Mouse (Mus musculus) embryonic facial prominence, embryonic 14.5 days (tissue): ENCODE results near the gene Gm13283. TPM values are rescaled to one million over a fixed set of nuclear protein-coding genes. Genes with fewer than 3 reads are reported as not detected.
"Not testable (repeated sequence)": the region's sequence is repeated elsewhere in the genome, so short reads cannot be mapped to it uniquely, and the experiment has no call there.

Source experiments
- ATAC-seq: fragments of 200-750 bp; cut with Nextera tagmentation; 2 replicates; pipeline ENCODE4 v1.8.0; 2017; ENCODE audit warnings: low read depth, moderate number of reproducible peaks, moderate TSS enrichment
- DNase-seq: peaks from one replicate; pipeline ENCODE4 v3.0.0-alpha.2; 2015; ENCODE audit warnings: low spot score
- H3K27ac ChIP-seq: fragments of 300-500 bp; sonication (generic); replicated peaks from 2 replicates; pipeline ENCODE4 v1.5.1; 2014; ENCODE audit warnings: low read depth, mild to moderate bottlenecking, low read length, moderate library complexity
- H3K27me3 ChIP-seq: fragments of 300-500 bp; sonication (generic); replicated peaks from 2 replicates; pipeline ENCODE4 v1.6.1; 2014; ENCODE audit warnings: low read length; ENCODE audit not compliant: control insufficient read depth, insufficient read depth
- H3K36me3 ChIP-seq: fragments of 300-500 bp; sonication (generic); 2 replicates; pipeline ENCODE4 v1.6.1; 2014; ENCODE audit warnings: low read length, mixed read lengths; ENCODE audit not compliant: control insufficient read depth, insufficient read depth
- H3K4me1 ChIP-seq: fragments of 300-500 bp; sonication (generic); 2 replicates; pipeline ENCODE4 v1.6.1; 2014; ENCODE audit warnings: antibody characterized with exemption, low read length; ENCODE audit not compliant: control insufficient read depth, insufficient read depth
- H3K4me2 ChIP-seq: fragments of 300-500 bp; sonication (generic); 2 replicates; pipeline ENCODE4 v1.6.1; 2014; ENCODE audit warnings: low read depth, mild to moderate bottlenecking, low read length, moderate library complexity, mixed read lengths
- H3K4me3 ChIP-seq: fragments of 300-500 bp; sonication (generic); 2 replicates; pipeline ENCODE4 v1.5.1; 2014; ENCODE audit warnings: low read depth, mild to moderate bottlenecking, low read length
- H3K9ac ChIP-seq: fragments of 300-500 bp; sonication (generic); 2 replicates; pipeline ENCODE4 v1.6.1; 2014; ENCODE audit warnings: low read depth, mild to moderate bottlenecking, low read length, moderate library complexity, mixed read lengths
- H3K9me3 ChIP-seq: fragments of 300-500 bp; sonication (generic); 2 replicates; pipeline ENCODE4 v1.6.1; 2016; ENCODE audit warnings: low read length; ENCODE audit not compliant: control insufficient read depth
- WGBS: fragments of 180-500 bp; shearing (Covaris S2); extraction: QIAGEN DNeasy Blood & Tissue Kit; methylation state at CpG from one replicate; pipeline ENCODE4 v1.1.7; 2014; 5-methylcytosine and 5-hydroxymethylcytosine counted together
- polyA plus RNA-seq: library from polyadenylated mRNA; unstranded; fragments of >200 nt; fragmentation: Nextera tagmentation; extraction: Ambion mirVana; gene quantifications from 2 replicates; pipeline ENCODE4 v1.2.1, GENCODE M21; 2014

Gene Gm13283
- polyA plus RNA-seq, 1 experiment from 2014 or later = 0.17 TPM

DNA sequence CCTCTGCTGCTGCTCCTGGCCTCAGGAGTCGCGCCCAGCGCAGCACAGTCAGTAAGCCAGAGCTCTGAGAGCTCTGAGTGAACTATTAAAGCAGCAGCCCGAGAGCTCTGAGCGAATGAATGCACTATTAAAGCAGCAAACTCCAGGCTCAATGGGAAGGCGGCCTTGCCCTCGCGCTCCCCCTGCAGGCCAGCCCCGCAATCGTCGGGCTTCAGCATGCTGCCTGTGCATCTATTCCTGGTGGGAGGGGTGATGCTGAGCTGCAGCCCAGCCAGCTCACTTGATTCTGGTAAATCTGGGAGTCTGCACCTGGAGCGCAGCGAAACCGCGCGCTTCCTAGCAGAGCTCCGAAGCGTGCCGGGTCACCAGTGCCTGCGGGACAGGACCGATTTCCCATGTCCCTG, 2.3 kb upstream of the Gm13283 start:
- DNase-seq (peak; percentile 97), ATAC-seq (peak; percentile 100)
- not testable (repeated sequence) for H3K36me3 ChIP-seq, H3K9me3 ChIP-seq, H3K27me3 ChIP-seq, H3K4me1 ChIP-seq
- Histone ChIP-seq H3K4me3 (peak overlapping the region; percentile 49), H3K4me2 (peak overlapping the region; percentile 68), H3K27ac (peak overlapping the region; percentile 93), H3K9ac (peak overlapping the region; percentile 75)
- 0% methylated on average over 8 of the region's 21 CpGs for WGBS

GRCm38 (mm10) chr4:88758751-88759150, 1.2 kb upstream of the Gm13283 start:
- not testable (repeated sequence) for H3K4me2 ChIP-seq, H3K4me1 ChIP-seq, H3K9me3 ChIP-seq, H3K9ac ChIP-seq, ATAC-seq, DNase-seq, H3K4me3 ChIP-seq, H3K27ac ChIP-seq, H3K36me3 ChIP-seq, H3K27me3 ChIP-seq
- 89% methylated on average over 7 of the region's 9 CpGs for WGBS

GRCm38 (mm10) chr4:88760431-88760830, 512 bp downstream of the Gm13283 start:
- H3K27me3 ChIP-seq, H3K9me3 ChIP-seq, ATAC-seq, H3K4me1 ChIP-seq, H3K36me3 ChIP-seq: not testable (repeated sequence)
- Histone ChIP-seq H3K4me3 (peak overlapping the region; percentile 34), H3K9ac (peak overlapping the region; percentile 53; the same call in 1 of the 2 replicates), H3K27ac (peak overlapping the region; percentile 39; the same call in 1 of the 2 replicates), H3K4me2 (peak overlapping the region; percentile 51)
- 0% methylated on average over 10 of the region's 28 CpGs for WGBS
- peak; percentile 92 for DNase-seq

GRCm38 (mm10) chr4:88761776-88762175, 1.9 kb downstream of the Gm13283 start:
- 62% methylated on average over 6 of the region's 8 CpGs for WGBS

DNA sequence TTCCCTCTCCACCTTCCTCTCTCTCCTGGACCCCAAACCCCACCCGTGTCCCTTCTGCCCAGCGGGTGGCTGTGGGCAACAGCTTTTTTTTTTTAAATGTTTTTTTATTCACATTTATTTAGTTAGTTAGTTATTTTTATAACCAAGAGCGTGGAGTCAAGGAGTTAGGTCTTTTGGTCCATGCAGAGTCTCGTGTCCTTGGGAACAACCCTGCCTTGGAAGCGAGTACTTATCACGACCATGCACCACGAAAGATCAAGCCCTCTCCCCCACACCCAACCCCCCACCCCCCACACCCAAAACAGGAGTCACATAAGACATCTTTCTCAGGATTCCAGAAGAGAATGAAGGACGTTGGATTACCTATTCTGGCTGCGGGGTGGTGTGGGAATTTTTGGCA, 2.4 kb downstream of the Gm13283 start:
- not testable (repeated sequence) for H3K27ac ChIP-seq, H3K9me3 ChIP-seq, DNase-seq, H3K9ac ChIP-seq, H3K4me2 ChIP-seq, H3K4me1 ChIP-seq, ATAC-seq, H3K36me3 ChIP-seq, H3K4me3 ChIP-seq, H3K27me3 ChIP-seq
- 58% methylated on average over 9 of the region's 9 CpGs for WGBS

More at GRCm38 (mm10) chr4:88761776-88762175, 1.9 kb downstream of the Gm13283 start:
- not testable (repeated sequence) for H3K36me3 ChIP-seq, ATAC-seq, H3K27me3 ChIP-seq, H3K9ac ChIP-seq, H3K9me3 ChIP-seq, H3K27ac ChIP-seq, H3K4me2 ChIP-seq, DNase-seq, H3K4me3 ChIP-seq, H3K4me1 ChIP-seq

DNA sequence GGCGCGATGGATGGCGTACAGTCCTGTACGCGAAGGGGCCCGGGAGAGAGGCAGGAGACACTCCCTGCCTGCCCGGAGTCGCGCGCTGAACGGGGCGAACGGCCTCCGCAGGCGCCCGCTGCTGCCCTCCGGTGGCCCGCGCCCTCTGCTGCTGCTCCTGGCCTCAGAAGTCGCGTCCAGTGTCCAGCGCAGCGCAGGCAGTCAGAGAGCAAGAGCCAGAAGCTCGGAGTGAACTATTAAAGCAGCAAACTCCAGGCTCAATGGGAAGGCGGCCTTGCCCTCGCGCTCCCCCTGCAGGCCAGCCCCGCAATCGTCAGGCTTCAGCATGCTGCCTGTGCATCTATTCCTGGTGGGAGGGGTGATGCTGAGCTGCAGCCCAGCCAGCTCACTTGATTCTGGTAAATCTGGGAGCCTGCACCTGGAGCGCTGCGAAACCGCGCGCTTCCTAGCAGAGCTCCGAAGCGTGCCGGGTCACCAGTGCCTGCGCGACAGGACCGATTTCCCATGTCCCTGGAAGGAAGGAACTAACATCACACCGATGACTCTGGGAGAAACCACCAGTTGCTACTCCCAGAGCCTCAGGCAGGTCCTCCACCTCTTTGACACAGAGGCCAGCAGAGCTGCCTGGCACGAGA, 3.6 kb downstream of the Gm13283 start:
- DNase-seq = peak; percentile 85
- Histone ChIP-seq H3K4me2 (peak overlapping the region; percentile 49), H3K9ac (peak overlapping the region; percentile 53; the same call in 1 of the 2 replicates), H3K27ac (peak overlapping the region; percentile 52; the same call in 1 of the 2 replicates), H3K4me3 (peak overlapping the region; percentile 35)
- not testable (repeated sequence) for H3K9me3 ChIP-seq, H3K27me3 ChIP-seq, H3K4me1 ChIP-seq, H3K36me3 ChIP-seq, ATAC-seq
- 6% methylated on average over 12 of the region's 42 CpGs for WGBS

- no CpG with 5 or more reads among the region's 32 CpGs for WGBS
- not testable (repeated sequence) for H3K4me1 ChIP-seq, H3K27me3 ChIP-seq, H3K4me3 ChIP-seq, ATAC-seq, H3K9me3 ChIP-seq, H3K9ac ChIP-seq, H3K27ac ChIP-seq, H3K4me2 ChIP-seq, DNase-seq, H3K36me3 ChIP-seq
Observed at GRCm38 (mm10) chr4:88773534-88773933, 13.6 kb downstream of the Gm13283 start, which contains the start of gene Gm13290. Gene Gm13290, plus strand, starts transcription at chr4:88773834.

DNA sequence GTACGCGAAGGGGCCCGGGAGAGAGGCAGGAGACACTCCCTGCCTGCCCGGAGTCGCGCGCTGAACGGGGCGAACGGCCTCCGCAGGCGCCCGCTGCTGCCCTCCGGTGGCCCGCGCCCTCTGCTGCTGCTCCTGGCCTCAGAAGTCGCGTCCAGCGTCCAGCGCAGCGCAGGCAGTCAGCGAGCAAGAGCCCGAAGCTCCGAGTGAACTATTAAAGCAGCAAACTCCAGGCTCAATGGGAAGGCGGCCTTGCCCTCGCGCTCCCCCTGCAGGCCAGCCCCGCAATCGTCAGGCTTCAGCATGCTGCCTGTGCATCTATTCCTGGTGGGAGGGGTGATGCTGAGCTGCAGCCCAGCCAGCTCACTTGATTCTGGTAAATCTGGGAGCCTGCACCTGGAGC, 16.7 kb downstream of the Gm13283 start, which contains the start of gene Gm13289:
TSS of gene Gm13289 (plus strand) at position 301 of the 400 bp plus-strand sequence.
- H3K4me1 ChIP-seq, H3K9me3 ChIP-seq, H3K4me2 ChIP-seq, H3K27ac ChIP-seq, H3K36me3 ChIP-seq, H3K27me3 ChIP-seq, H3K9ac ChIP-seq, H3K4me3 ChIP-seq, DNase-seq, ATAC-seq: not testable (repeated sequence)
- WGBS = no CpG with 5 or more reads among the region's 29 CpGs

DNA sequence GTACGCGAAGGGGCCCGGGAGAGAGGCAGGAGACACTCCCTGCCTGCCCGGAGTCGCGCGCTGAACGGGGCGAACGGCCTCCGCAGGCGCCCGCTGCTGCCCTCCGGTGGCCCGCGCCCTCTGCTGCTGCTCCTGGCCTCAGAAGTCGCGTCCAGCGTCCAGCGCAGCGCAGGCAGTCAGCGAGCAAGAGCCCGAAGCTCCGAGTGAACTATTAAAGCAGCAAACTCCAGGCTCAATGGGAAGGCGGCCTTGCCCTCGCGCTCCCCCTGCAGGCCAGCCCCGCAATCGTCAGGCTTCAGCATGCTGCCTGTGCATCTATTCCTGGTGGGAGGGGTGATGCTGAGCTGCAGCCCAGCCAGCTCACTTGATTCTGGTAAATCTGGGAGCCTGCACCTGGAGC, 19.6 kb downstream of the Gm13283 start, which contains the start of gene Gm13272:
TSS of gene Gm13272 (plus strand) at position 301 of the 400 bp plus-strand sequence.
- not testable (repeated sequence) for ATAC-seq, DNase-seq, H3K27ac ChIP-seq, H3K9ac ChIP-seq, H3K27me3 ChIP-seq, H3K36me3 ChIP-seq, H3K4me2 ChIP-seq, H3K4me3 ChIP-seq, H3K4me1 ChIP-seq, H3K9me3 ChIP-seq
- no CpG with 5 or more reads among the region's 29 CpGs for WGBS
